Mouse (Mus musculus) kidney, adult 2 months (tissue): ENCODE measurements around the gene Camkk2. TPM values are rescaled to one million over a fixed set of nuclear protein-coding genes. Genes with fewer than 3 reads are reported as not detected.
A peak's percentile ranks its signal among the peaks of the same experiment; 100 is the strongest.

Experiments
- DNase-seq: peaks from one replicate; pipeline ENCODE4 v3.0.0; 2021
- H3K27ac ChIP-seq: fragments of 200-500 bp; 2 replicates; pipeline ENCODE4 v1.5.1; 2012; ENCODE audit warnings: low read depth, low read length, control low read depth, inconsistent platforms; ENCODE audit not compliant: insufficient read depth
- H3K27me3 ChIP-seq: fragments of 200-500 bp; replicated peaks from 2 replicates; pipeline ENCODE4 v1.6.1; 2012; ENCODE audit warnings: mild to moderate bottlenecking, moderate library complexity, low read length, inconsistent platforms; ENCODE audit not compliant: control insufficient read depth, insufficient read depth
- H3K36me3 ChIP-seq: fragments of 200-500 bp; 2 replicates; pipeline ENCODE4 v1.6.1; 2012; ENCODE audit warnings: mild to moderate bottlenecking, moderate library complexity, low read length, inconsistent platforms; ENCODE audit not compliant: control insufficient read depth, insufficient read depth
- H3K4me1 ChIP-seq: fragments of 200-500 bp; 2 replicates; pipeline ENCODE4 v1.6.1; 2011; ENCODE audit warnings: low read length; ENCODE audit not compliant: control insufficient read depth, insufficient read depth
- H3K4me3 ChIP-seq: fragments of 200-500 bp; 2 replicates; pipeline ENCODE4 v1.5.1; 2011; ENCODE audit warnings: mild to moderate bottlenecking, low read depth, low read length, control low read depth; ENCODE audit not compliant: insufficient read depth
- CTCF ChIP-seq: fragments of 200-500 bp; conservative IDR thresholded peaks from 2 replicates; pipeline ENCODE4 v1.5.1; 2011; ENCODE audit warnings: low read depth, mild to moderate bottlenecking, control low read depth, low read length, moderate library complexity, mixed read lengths; ENCODE audit not compliant: insufficient read depth, insufficient read length
- POLR2A ChIP-seq: fragments of 200-500 bp; IDR thresholded peaks from one replicate; pipeline ENCODE4 v1.6.1; 2011; ENCODE audit warnings: low read depth, low read length, control low read depth
- WGBS: fragments of 180-500 bp; shearing (Covaris S2); methylation state at CpG from one replicate; pipeline ENCODE4 v1.1.7; 2018; 5-methylcytosine and 5-hydroxymethylcytosine counted together
- polyA plus RNA-seq: library from polyadenylated mRNA; depleted of rRNA; stranded (reverse); fragments of >200 nt; gene quantifications from 2 replicates; pipeline ENCODE4 v1.2.3, GENCODE M21; 2012

Gene Camkk2
- polyA plus RNA-seq, 1 experiment: 17.7 TPM

- Histone ChIP-seq H3K27me3 (no peaks in the 10 kb centered on the region), H3K4me3 (no peak overlapping the region), H3K4me1 (0 out of 2 replicates have a peak, but pooled peaks cover 5% of the 10 kb centered on the region), H3K36me3 (no peaks in the 10 kb centered on the region), H3K27ac (no peak overlapping the region)
- no peak for DNase-seq
- TF ChIP-seq POLR2A (no peak), CTCF (no peak)
- WGBS: 63% methylated on average over 5 of the region's 5 CpGs
Measured at GRCm38 (mm10) chr5:122700837-122701212, 78.4 kb downstream of the Camkk2 start.

GRCm38 (mm10) chr5:122700109-122700836, 78.9 kb downstream of the Camkk2 start:
- WGBS: 71% methylated on average over 12 of the region's 12 CpGs

GRCm38 (mm10) chr5:122698701-122699060, 80.5 kb downstream of the Camkk2 start:
- DNase-seq: peak; percentile 26
- 0 out of 2 replicates have a peak, but pooled peaks cover 5% of the 10 kb centered on the region for H3K4me1 ChIP-seq
- no peak for TF ChIP-seq POLR2A
- TF ChIP-seq CTCF: no peak
- 65% methylated on average over 9 of the region's 9 CpGs for WGBS
- no peaks in the 10 kb centered on the region for H3K27me3 ChIP-seq
- H3K4me3 ChIP-seq: no peak overlapping the region
- no peaks in the 10 kb centered on the region for H3K36me3 ChIP-seq
- peak overlapping the region; percentile 17; the same call in 1 of the 2 replicates for H3K27ac ChIP-seq

More at GRCm38 (mm10) chr5:122700109-122700836, 78.9 kb downstream of the Camkk2 start:
- no peak for DNase-seq
- Histone ChIP-seq H3K27ac (no peak overlapping the region), H3K4me3 (no peak overlapping the region), H3K27me3 (no peaks in the 10 kb centered on the region), H3K36me3 (no peaks in the 10 kb centered on the region), H3K4me1 (0 out of 2 replicates have a peak, but pooled peaks cover 5% of the 10 kb centered on the region)
- TF ChIP-seq POLR2A (no peak), CTCF (no peak)

GRCm38 (mm10) chr5:122698041-122698700, 81.0 kb downstream of the Camkk2 start:
- 0 out of 2 replicates have a peak, but pooled peaks cover 5% of the 10 kb centered on the region for H3K4me1 ChIP-seq
- 85% methylated on average over 10 of the region's 10 CpGs for WGBS
- TF ChIP-seq CTCF (no peak), POLR2A (no peak)
- peak; percentile 14 for DNase-seq
- peak overlapping the region; percentile 17 for H3K27ac ChIP-seq
- H3K4me3 ChIP-seq: no peak overlapping the region
- H3K27me3 ChIP-seq: no peaks in the 10 kb centered on the region
- H3K36me3 ChIP-seq: no peaks in the 10 kb centered on the region

GRCm38 (mm10) chr5:122695516-122695915, 83.7 kb downstream of the Camkk2 start:
- 0 out of 2 replicates have a peak, but pooled peaks cover 5% of the 10 kb centered on the region for H3K4me1 ChIP-seq
- H3K27ac ChIP-seq: no peak overlapping the region
- H3K27me3 ChIP-seq: no peaks in the 10 kb centered on the region
- no peak for DNase-seq
- no peaks in the 10 kb centered on the region for H3K36me3 ChIP-seq
- 86% methylated on average over 8 of the region's 8 CpGs for WGBS
- no peak overlapping the region for H3K4me3 ChIP-seq
- TF ChIP-seq POLR2A (no peak), CTCF (no peak)

GRCm38 (mm10) chr5:122693431-122694207, 85.6 kb downstream of the Camkk2 start:
- H3K27me3 ChIP-seq: no peaks in the 10 kb centered on the region
- no peak overlapping the region for H3K4me3 ChIP-seq
- DNase-seq: peak; percentile 17
- no peak for TF ChIP-seq POLR2A
- TF ChIP-seq CTCF: no peak
- H3K36me3 ChIP-seq: no peaks in the 10 kb centered on the region
- WGBS: 38% methylated on average over 13 of the region's 13 CpGs
- 0 out of 2 replicates have a peak, but pooled peaks cover 5% of the 10 kb centered on the region for H3K4me1 ChIP-seq
- H3K27ac ChIP-seq: 0 out of 2 replicates have a peak overlapping the region, but pooled peaks have one; percentile 41
